Mouse (Mus musculus) ES-E14 (cell line): Measurements from ENCODE around the gene Cdc37.

ENCODE experiments used
- CHD2 ChIP-seq: IDR thresholded peaks from 2 replicates; pipeline ENCODE4 v1.6.1; 2014; ENCODE audit warnings: mild to moderate bottlenecking, low read depth, low read length, inconsistent platforms
- ZNF384 ChIP-seq: IDR thresholded peaks from 2 replicates; pipeline ENCODE4 v1.6.1; 2012; ENCODE audit warnings: low read depth, low read length, inconsistent platforms

GRCm38 (mm10) chr9:21132102-21132775 is 17.5 kb downstream of the Cdc37 start:
- TF ChIP-seq ZNF384 (no peak), CHD2 (no peak)
